Mouse (Mus musculus): ENCODE data around the gene Edc4. TPM values are rescaled to one million over a fixed set of nuclear protein-coding genes. Genes with fewer than 3 reads are reported as not detected.
A peak's percentile ranks its signal among the peaks of the same experiment; 100 is the strongest.

The Edc4 gene
- polyA plus RNA-seq, 1 experiment from 2014 or later = 75.2 TPM

GRCm38 (mm10) chr8:105892432-105892831, 11.8 kb downstream of the Edc4 start:
- Histone ChIP-seq H3K4me3 (no peak overlapping the region), H3K9me3 (no peaks in the 10 kb centered on the region), H3K27me3 (ENCODE audit: poor library complexity, severe bottlenecking) (no peaks in the 10 kb centered on the region), H3K27ac (no peak overlapping the region), H3K36me3 (replicated peaks) (peaks cover 73% of the 10 kb centered on the region), H3K4me1 (peaks cover 10% of the 10 kb centered on the region)
- DNase-seq (ENCODE audit: extremely low spot score, low spot score) = no peak
- 91% methylated on average over 6 of the region's 6 CpGs for WGBS

DNA sequence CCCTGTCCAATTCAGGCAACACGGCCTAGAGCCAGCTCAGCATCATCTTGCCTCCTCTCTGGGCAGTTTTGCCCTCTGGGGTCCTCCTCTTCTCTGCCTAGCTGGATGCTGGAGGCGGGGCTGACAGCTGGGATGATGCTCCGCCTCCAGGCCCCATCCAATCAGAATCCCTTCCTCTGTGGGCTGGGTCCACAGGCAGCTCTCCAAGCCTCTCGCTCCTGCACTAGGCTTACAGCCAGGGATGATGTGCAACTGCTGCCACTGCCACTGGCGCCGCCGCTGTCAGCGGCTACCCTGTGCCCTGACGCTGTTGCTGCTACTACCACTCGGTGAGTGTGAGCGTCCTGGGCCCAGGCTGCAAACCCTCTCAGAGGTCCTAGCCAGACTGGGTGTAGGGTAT, 12.7 kb downstream of the Edc4 start, which contains the start of gene Nrn1l:
Gene Nrn1l (plus strand): TSS at position 229 of the 400 bp plus-strand sequence.
- peak within 1 kb of the TSS; percentile 31 for H3K4me3 ChIP-seq
- peaks cover 64% of the 10 kb centered on the region for H3K36me3 ChIP-seq (replicated peaks)
- 5% methylated on average over 11 of the region's 11 CpGs for WGBS

GRCm38 (mm10) chr8:105897801-105898480, 17.3 kb downstream of the Edc4 start:
- H3K4me1 ChIP-seq = peaks cover 22% of the 10 kb centered on the region
- no peak for DNase-seq (ENCODE audit: extremely low spot score, low spot score)
- no peaks in the 10 kb centered on the region for H3K9me3 ChIP-seq
- H3K27me3 ChIP-seq (ENCODE audit: poor library complexity, severe bottlenecking) = no peaks in the 10 kb centered on the region
- peaks cover 18% of the 10 kb centered on the region; the same call in 1 of the 2 replicates for H3K36me3 ChIP-seq (replicated peaks)
- no peak overlapping the region for H3K4me3 ChIP-seq
- 84% methylated on average over 9 of the region's 9 CpGs for WGBS
- H3K27ac ChIP-seq = no peak overlapping the region

More for the DNA sequence above, 12.7 kb downstream of the Edc4 start, which contains the start of gene Nrn1l:
- H3K27ac ChIP-seq = 0 out of 2 replicates have a peak within 1 kb of the TSS, but pooled peaks have one; percentile 54
- DNase-seq (ENCODE audit: extremely low spot score, low spot score) = peak; percentile 75
- no peaks in the 10 kb centered on the region for H3K9me3 ChIP-seq
- peaks cover 10% of the 10 kb centered on the region for H3K4me1 ChIP-seq
- H3K27me3 ChIP-seq (ENCODE audit: poor library complexity, severe bottlenecking) = no peaks in the 10 kb centered on the region

DNA sequence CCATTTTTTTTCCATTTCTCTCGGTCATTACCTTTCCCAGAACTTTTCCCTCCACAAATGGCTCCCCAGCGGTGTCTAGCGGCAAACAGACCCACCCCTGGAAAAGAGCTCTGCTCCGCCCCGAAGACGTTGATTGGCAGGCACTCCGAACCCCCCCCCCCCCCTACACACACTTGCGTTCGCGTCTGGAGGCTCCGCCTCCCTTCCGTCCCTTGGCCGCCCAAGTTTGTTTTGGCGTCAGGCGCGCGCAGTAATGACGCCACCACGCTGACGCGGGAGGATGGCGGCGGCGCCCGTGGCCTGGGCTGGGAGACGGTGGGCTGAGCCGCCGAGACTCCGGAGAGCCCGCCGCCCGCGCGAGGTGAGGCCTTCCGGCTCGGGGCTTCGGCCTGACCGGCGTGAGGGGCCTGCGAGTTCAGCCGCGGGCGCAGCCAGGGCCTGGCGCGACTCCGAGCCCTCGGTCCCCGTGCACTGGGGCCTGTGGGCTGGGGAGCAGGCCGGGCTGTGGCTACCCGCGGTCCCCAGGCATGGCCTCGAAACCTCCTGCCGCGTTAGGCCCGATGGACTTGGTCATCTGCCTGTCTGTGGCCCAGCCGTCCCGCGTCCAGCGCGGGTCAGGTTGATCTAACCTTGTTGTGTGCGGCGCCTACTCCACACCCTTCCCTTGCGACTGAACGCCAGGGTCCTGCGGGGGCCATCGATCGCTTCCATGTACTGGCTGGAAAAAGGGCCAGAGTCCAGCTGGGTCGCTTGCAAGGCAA, 19.7 kb downstream of the Edc4 start, which contains the start of gene Pskh1:
Gene Pskh1 (plus strand): TSS at position 262 of the 761 bp plus-strand sequence.
- peak within 1 kb of the TSS; percentile 78 for H3K4me3 ChIP-seq
- H3K4me1 ChIP-seq = peaks cover 13% of the 10 kb centered on the region
- peak within 1 kb of the TSS; percentile 93 for H3K27ac ChIP-seq
- no peaks in the 10 kb centered on the region for H3K9me3 ChIP-seq
- H3K27me3 ChIP-seq (ENCODE audit: poor library complexity, severe bottlenecking) = no peaks in the 10 kb centered on the region
- under 1% methylated on average over 68 of the region's 68 CpGs for WGBS
- 0 out of 2 replicates have a peak, but pooled peaks cover 2% of the 10 kb centered on the region for H3K36me3 ChIP-seq (replicated peaks)
- DNase-seq (ENCODE audit: extremely low spot score, low spot score) = peak; percentile 93

DNA sequence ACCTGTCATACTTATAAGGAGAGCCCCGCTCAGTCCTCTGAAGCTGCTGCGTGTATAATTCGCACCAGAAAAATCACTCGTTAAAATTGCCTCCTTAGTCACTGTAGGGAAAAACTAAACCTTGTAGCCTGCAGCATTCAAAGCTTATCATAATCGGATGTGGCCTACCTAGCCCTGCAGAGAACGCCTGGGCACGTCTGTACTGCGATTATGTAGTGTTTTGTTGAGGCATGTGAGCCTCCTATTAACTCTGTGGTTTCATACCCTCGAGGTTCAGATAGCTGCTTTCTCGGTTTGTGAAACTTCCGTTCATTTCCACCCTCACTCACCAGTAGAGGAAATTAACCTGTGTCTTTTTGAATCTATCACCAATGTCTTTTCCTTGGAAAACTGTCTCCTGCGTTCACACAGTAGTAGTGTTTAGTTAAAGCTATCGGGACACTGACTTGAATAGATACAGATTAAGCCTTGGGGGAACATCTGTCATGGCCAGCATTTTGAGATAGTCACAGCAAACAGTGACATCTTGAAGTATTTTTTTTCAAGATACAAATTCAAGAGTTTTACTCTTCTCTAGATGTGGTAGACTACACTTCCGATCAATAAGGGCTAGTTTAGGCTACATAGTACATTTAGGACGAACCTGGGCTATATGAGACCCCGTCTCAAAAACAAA, 20.4 kb downstream of the Edc4 start:
- 0 out of 2 replicates have a peak, but pooled peaks cover 2% of the 10 kb centered on the region for H3K36me3 ChIP-seq (replicated peaks)
- 41% methylated on average over 16 of the region's 16 CpGs for WGBS
- no peaks in the 10 kb centered on the region for H3K9me3 ChIP-seq
- H3K4me3 ChIP-seq = peak overlapping the region; percentile 78
- no peaks in the 10 kb centered on the region for H3K27me3 ChIP-seq (ENCODE audit: poor library complexity, severe bottlenecking)
- no peak for DNase-seq (ENCODE audit: extremely low spot score, low spot score)
- peaks cover 13% of the 10 kb centered on the region for H3K4me1 ChIP-seq
- peak overlapping the region; percentile 93 for H3K27ac ChIP-seq

DNA sequence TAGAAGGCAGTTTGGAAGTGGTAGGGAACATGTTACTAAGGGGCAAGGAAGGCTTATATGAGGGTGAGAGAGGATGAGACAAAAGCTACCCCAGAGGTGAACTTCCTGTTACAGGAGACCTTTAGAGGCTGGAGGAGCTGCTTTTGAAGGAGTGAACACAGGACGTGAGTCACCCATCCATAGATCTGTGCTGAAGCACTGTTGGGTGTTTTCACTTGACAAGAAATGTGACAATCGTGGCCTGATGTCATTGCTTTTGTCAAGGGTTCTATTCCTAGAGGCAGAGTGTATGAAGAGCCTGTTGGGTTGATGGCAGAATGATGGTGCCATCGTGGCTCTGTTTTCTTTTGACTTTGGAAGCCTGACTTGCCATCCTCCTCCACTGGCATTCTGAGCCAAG, 38.7 kb downstream of the Edc4 start:
- H3K4me3 ChIP-seq = no peak overlapping the region
- no peaks in the 10 kb centered on the region for H3K9me3 ChIP-seq
- no peaks in the 10 kb centered on the region for H3K27me3 ChIP-seq (ENCODE audit: poor library complexity, severe bottlenecking)
- no peak overlapping the region for H3K27ac ChIP-seq
- peaks cover 40% of the 10 kb centered on the region for H3K36me3 ChIP-seq (replicated peaks)
- H3K4me1 ChIP-seq = no peaks in the 10 kb centered on the region
- 96% methylated on average over 3 of the region's 3 CpGs for WGBS
- no peak for DNase-seq (ENCODE audit: extremely low spot score, low spot score)

GRCm38 (mm10) chr8:105925123-105925522, 44.4 kb downstream of the Edc4 start:
- 75% methylated on average over 3 of the region's 3 CpGs for WGBS
- Histone ChIP-seq H3K36me3 (replicated peaks) (peaks cover 17% of the 10 kb centered on the region), H3K27ac (no peak overlapping the region), H3K9me3 (no peaks in the 10 kb centered on the region), H3K4me3 (no peak overlapping the region), H3K4me1 (peaks cover 18% of the 10 kb centered on the region), H3K27me3 (ENCODE audit: poor library complexity, severe bottlenecking) (no peaks in the 10 kb centered on the region)
- DNase-seq (ENCODE audit: extremely low spot score, low spot score) = no peak

- WGBS = 14% methylated on average over 8 of the region's 8 CpGs
- Histone ChIP-seq H3K4me3 (no peak overlapping the region), H3K27ac (peak overlapping the region; percentile 82)
Measured at GRCm38 (mm10) chr8:105930602-105931001, 49.9 kb downstream of the Edc4 start.

DNA sequence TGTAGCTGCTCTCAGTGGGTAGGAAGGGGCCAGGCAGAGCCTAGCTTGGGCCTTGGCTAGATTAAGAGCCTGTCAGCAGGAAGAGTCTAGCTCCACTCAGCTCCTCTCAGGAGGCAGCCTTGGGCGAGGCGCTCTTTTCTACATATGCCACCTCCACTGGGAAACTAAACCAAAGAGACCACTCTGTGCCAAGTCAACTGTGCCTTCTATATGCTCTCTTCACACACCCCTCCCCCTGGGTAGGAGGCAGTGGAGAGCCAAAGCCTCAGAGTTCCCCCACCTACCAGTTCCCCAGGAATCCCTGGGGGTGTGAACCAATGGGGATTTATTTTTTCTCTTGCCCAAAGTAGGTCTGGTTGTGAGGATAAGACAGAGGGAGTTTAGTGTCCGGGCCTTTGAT, 50.6 kb downstream of the Edc4 start:
- peaks cover 24% of the 10 kb centered on the region for H3K4me1 ChIP-seq
- H3K36me3 ChIP-seq (replicated peaks) = peaks cover 40% of the 10 kb centered on the region
- no peak overlapping the region for H3K27ac ChIP-seq
- H3K27me3 ChIP-seq (ENCODE audit: poor library complexity, severe bottlenecking) = no peaks in the 10 kb centered on the region
- H3K9me3 ChIP-seq = no peaks in the 10 kb centered on the region
- WGBS = 88% methylated on average over 3 of the region's 3 CpGs
- DNase-seq (ENCODE audit: extremely low spot score, low spot score) = no peak
- no peak overlapping the region for H3K4me3 ChIP-seq

More at GRCm38 (mm10) chr8:105930602-105931001, 49.9 kb downstream of the Edc4 start:
- peaks cover 24% of the 10 kb centered on the region for H3K4me1 ChIP-seq
- peaks cover 40% of the 10 kb centered on the region for H3K36me3 ChIP-seq (replicated peaks)
- no peaks in the 10 kb centered on the region for H3K9me3 ChIP-seq
- no peaks in the 10 kb centered on the region for H3K27me3 ChIP-seq (ENCODE audit: poor library complexity, severe bottlenecking)
- DNase-seq (ENCODE audit: extremely low spot score, low spot score) = peak; percentile 83

DNA sequence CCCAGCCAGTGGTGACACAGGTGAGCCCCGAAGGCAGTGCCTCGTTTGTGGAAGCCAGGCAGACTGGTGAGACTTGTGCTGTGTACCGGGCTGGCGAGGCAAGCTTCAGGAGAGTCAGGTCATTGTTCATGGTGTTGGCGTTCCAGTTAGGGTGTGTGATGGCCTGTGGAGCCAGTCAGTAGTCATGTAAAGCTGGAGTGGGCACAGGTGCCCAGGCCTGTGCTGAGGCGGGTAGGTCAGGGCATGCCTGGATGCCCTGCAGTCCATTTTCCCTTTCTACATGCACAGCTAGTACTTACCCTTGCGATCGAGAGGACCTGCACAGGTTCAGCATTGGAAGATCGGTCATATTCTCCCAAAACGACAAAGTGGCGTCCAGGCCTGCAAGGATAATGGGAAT, 51.8 kb downstream of the Edc4 start:
- Histone ChIP-seq H3K4me1 (peaks cover 26% of the 10 kb centered on the region), H3K4me3 (no peak overlapping the region)

DNA sequence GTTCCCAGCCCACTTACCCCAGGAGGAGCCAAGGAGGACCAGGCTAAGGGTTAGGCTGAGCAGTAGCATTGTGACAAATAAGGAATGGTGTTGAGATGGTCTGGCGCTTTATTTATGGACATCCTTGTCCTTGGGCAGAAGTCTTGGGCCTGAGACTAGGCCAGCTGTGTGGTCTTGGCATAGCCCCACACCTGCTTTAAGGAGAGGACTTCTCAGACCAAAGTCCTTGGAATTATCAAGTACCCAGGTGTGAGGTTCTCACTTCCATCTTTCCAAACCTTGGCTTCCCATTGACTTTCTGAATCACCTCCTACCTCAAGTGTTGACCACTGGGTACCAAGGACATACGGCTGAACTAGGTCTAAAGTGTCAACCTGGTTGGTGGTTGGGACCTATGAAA, 53.1 kb downstream of the Edc4 start, which contains the start of gene Ctrl:
Gene Ctrl (minus strand): TSS at position 101 of the 400 bp plus-strand sequence.
- Histone ChIP-seq H3K4me3 (no peak within 1 kb of the TSS), H3K27ac (no peak within 1 kb of the TSS), H3K4me1 (peaks cover 35% of the 10 kb centered on the region), H3K36me3 (replicated peaks) (peaks cover 40% of the 10 kb centered on the region), H3K9me3 (no peaks in the 10 kb centered on the region), H3K27me3 (ENCODE audit: poor library complexity, severe bottlenecking) (no peaks in the 10 kb centered on the region)
- DNase-seq (ENCODE audit: extremely low spot score, low spot score) = no peak
- 87% methylated on average over 2 of the region's 2 CpGs for WGBS

More for the DNA sequence above, 51.8 kb downstream of the Edc4 start:
- no peaks in the 10 kb centered on the region for H3K9me3 ChIP-seq
- whole genome bisulfite sequencing = 93% methylated on average over 11 of the region's 11 CpGs
- H3K27me3 ChIP-seq (ENCODE audit: poor library complexity, severe bottlenecking) = no peaks in the 10 kb centered on the region
- H3K36me3 ChIP-seq (replicated peaks) = peaks cover 40% of the 10 kb centered on the region
- H3K27ac ChIP-seq = no peak overlapping the region
- no peak for DNase-seq (ENCODE audit: extremely low spot score, low spot score)

- no peak overlapping the region for H3K4me3 ChIP-seq
- H3K36me3 ChIP-seq (replicated peaks) = peaks cover 32% of the 10 kb centered on the region
- H3K27ac ChIP-seq = no peak overlapping the region
- H3K4me1 ChIP-seq = peaks cover 34% of the 10 kb centered on the region
- H3K27me3 ChIP-seq (ENCODE audit: poor library complexity, severe bottlenecking) = no peaks in the 10 kb centered on the region
- H3K9me3 ChIP-seq = no peaks in the 10 kb centered on the region
- DNase-seq (ENCODE audit: extremely low spot score, low spot score) = no peak
- WGBS = 89% methylated on average over 6 of the region's 6 CpGs
Measured at GRCm38 (mm10) chr8:105935105-105935504, 54.4 kb downstream of the Edc4 start.

All from forebrain, embryonic 10.5 days (tissue).